Comparison of ENCODE assay signal across 12 mouse cellular contexts in genomic region chr8:61309530-61310402, GRCm38 (mm10).
DNase-seq lines count a peak whose midpoint lies in the region; ATAC-seq and TF ChIP-seq lines count a peak whose summit lies in the region.
"Had no signal": no experiment of that assay in that cellular context is flagged by ENCODE, and none has a peak within 500 bp of the region (broad histone marks: within the 10 kb centered on the region; RNA-seq: fewer than 3 reads in every experiment).

No protein-coding gene starts in this region.

- 67% methylated on average over 20 of the region's 20 CpGs for WGBS in heart, embryonic 10.5 days
- 70% methylated on average over 20 of the region's 20 CpGs for WGBS in heart, embryonic 12.5 days
- 18% methylated on average over 20 of the region's 20 CpGs for WGBS in embryonic facial prominence, embryonic 15.5 days
- WGBS in limb, embryonic 11.5 days: 37% methylated on average over 20 of the region's 20 CpGs

- H3K27me3 ChIP-seq in heart, embryonic 10.5 days (ENCODE audit: insufficient read depth, poor library complexity, severe bottlenecking): no peaks in the 10 kb centered on the region
- H3K27me3 ChIP-seq in heart, embryonic 12.5 days (replicated peaks): no peaks in the 10 kb centered on the region
- H3K27me3 ChIP-seq in E14TG2a.4 (ENCODE audit: insufficient read depth, low read length): no peaks in the 10 kb centered on the region
- H3K27me3 ChIP-seq in embryonic facial prominence, embryonic 15.5 days: no peaks in the 10 kb centered on the region
- H3K27me3 ChIP-seq in limb, embryonic 11.5 days (ENCODE audit: control insufficient read depth, insufficient read depth, low read length): no peaks in the 10 kb centered on the region

- H3K9ac ChIP-seq in heart, embryonic 12.5 days: no peak overlapping the region
- H3K9ac ChIP-seq in embryonic facial prominence, embryonic 15.5 days: no peak overlapping the region
- H3K9ac ChIP-seq in limb, embryonic 11.5 days (ENCODE audit: low read length): no peak overlapping the region

- H3K27ac ChIP-seq in heart, embryonic 10.5 days: 0 out of 2 replicates have a peak overlapping the region, but pooled peaks have one; percentile 29
- H3K27ac ChIP-seq in heart, embryonic 12.5 days (ENCODE audit: poor library complexity, severe bottlenecking): no peak overlapping the region
- H3K27ac ChIP-seq in embryonic facial prominence, embryonic 15.5 days (replicated peaks): peak overlapping the region; percentile 88
- no peak overlapping the region for H3K27ac ChIP-seq in limb, embryonic 11.5 days (replicated peaks; ENCODE audit: low read depth, low read length)
- H3K27ac ChIP-seq: macrophage had no signal

- no peak for ATAC-seq in heart, embryonic 12.5 days (ENCODE audit: insufficient number of reproducible peaks, low FRiP score)
- ATAC-seq in embryonic facial prominence, embryonic 15.5 days (ENCODE audit: insufficient number of reproducible peaks, low FRiP score, low TSS enrichment, low read depth): no peak
- no peak for ATAC-seq in limb, embryonic 11.5 days (ENCODE audit: insufficient number of reproducible peaks, low FRiP score, low TSS enrichment, low read depth)
- ATAC-seq: inflammation-experienced regulatory T-cells, adult 6 months had no signal

- no peaks in the 10 kb centered on the region for H3K9me3 ChIP-seq in heart, embryonic 10.5 days
- no peaks in the 10 kb centered on the region for H3K9me3 ChIP-seq in heart, embryonic 12.5 days (replicated peaks)
- no peaks in the 10 kb centered on the region for H3K9me3 ChIP-seq in E14TG2a.4 (ENCODE audit: low read length)
- H3K9me3 ChIP-seq in embryonic facial prominence, embryonic 15.5 days (replicated peaks): no peaks in the 10 kb centered on the region
- no peaks in the 10 kb centered on the region for H3K9me3 ChIP-seq in limb, embryonic 11.5 days (ENCODE audit: control insufficient read depth, low read length)

- H3K4me2 ChIP-seq in heart, embryonic 12.5 days: no peak overlapping the region
- H3K4me2 ChIP-seq in embryonic facial prominence, embryonic 15.5 days (replicated peaks): peak overlapping the region; percentile 42
- peak overlapping the region; percentile 15; the same call in 1 of the 2 replicates for H3K4me2 ChIP-seq in limb, embryonic 11.5 days (ENCODE audit: low read depth, severe bottlenecking)

- H3K36me3 ChIP-seq in heart, embryonic 10.5 days: no peaks in the 10 kb centered on the region
- no peaks in the 10 kb centered on the region for H3K36me3 ChIP-seq in heart, embryonic 12.5 days
- H3K36me3 ChIP-seq in E14TG2a.4 (ENCODE audit: insufficient read depth, low read length): no peaks in the 10 kb centered on the region
- H3K36me3 ChIP-seq in embryonic facial prominence, embryonic 15.5 days: no peaks in the 10 kb centered on the region
- H3K36me3 ChIP-seq in limb, embryonic 11.5 days (ENCODE audit: control insufficient read depth, insufficient read depth, low read length): no peaks in the 10 kb centered on the region

- peaks cover 14% of the 10 kb centered on the region for H3K4me1 ChIP-seq in heart, embryonic 10.5 days
- H3K4me1 ChIP-seq in heart, embryonic 12.5 days (replicated peaks): peaks cover 20% of the 10 kb centered on the region
- H3K4me1 ChIP-seq in E14TG2a.4 (replicated peaks; ENCODE audit: low read depth, low read length): peaks cover 43% of the 10 kb centered on the region
- peaks cover 23% of the 10 kb centered on the region for H3K4me1 ChIP-seq in embryonic facial prominence, embryonic 15.5 days
- peaks cover 13% of the 10 kb centered on the region; the same call in 1 of the 2 replicates for H3K4me1 ChIP-seq in limb, embryonic 11.5 days (ENCODE audit: control insufficient read depth, insufficient read depth, low read length)

- TF ChIP-seq CTCF in E14TG2a.4 (conservative IDR thresholded peaks at IDR 0.05; ENCODE audit: low read length): no peak

- H3K4me3 ChIP-seq in heart, embryonic 10.5 days: no peak overlapping the region
- no peak overlapping the region for H3K4me3 ChIP-seq in heart, embryonic 12.5 days
- H3K4me3 ChIP-seq in E14TG2a.4 (replicated peaks; ENCODE audit: low read length): peak overlapping the region; percentile 20
- H3K4me3 ChIP-seq in embryonic facial prominence, embryonic 15.5 days (replicated peaks): peak overlapping the region; percentile 27
- H3K4me3 ChIP-seq in limb, embryonic 11.5 days (ENCODE audit: low read depth, low read length): no peak overlapping the region

- no peak for DNase-seq in heart, embryonic 10.5 days (ENCODE audit: low spot score)
- peak; percentile 36 for DNase-seq in limb, embryonic 11.5 days (ENCODE audit: low spot score)
- DNase-seq in retina, embryonic 14.5 days (ENCODE audit: low spot score): no peak
- DNase-seq in cerebellum, postnatal 4 days (ENCODE audit: low spot score in 2 of 2): no peak
- no peak for DNase-seq in thymus, postnatal 25 days
- DNase-seq: adrenal gland, postnatal 10 days; B cell, adult 2 months had no signal

Comparison
In these comparisons a context has a peak if more than half of its experiments do, and no peak if none do; other contexts are left out.
1. H3K27ac ChIP-seq: peak in heart, embryonic 10.5 days (single experiment) and embryonic facial prominence, embryonic 15.5 days (single experiment); none in heart, embryonic 12.5 days (single experiment) and limb, embryonic 11.5 days (single experiment).
2. H3K4me3 ChIP-seq: peak in E14TG2a.4 (single experiment) and embryonic facial prominence, embryonic 15.5 days (single experiment); none in heart, embryonic 10.5 days (single experiment), heart, embryonic 12.5 days (single experiment) and limb, embryonic 11.5 days (single experiment).